Mouse (Mus musculus) CH12.LX (cell line): Measurements from ENCODE around the gene Adamts18. TPM values are rescaled to one million over a fixed set of nuclear protein-coding genes. Genes with fewer than 3 reads are reported as not detected.

Experiments used
- DNase-seq: peaks from one replicate; pipeline ENCODE4 v3.0.0-alpha.2; 2013; ENCODE audit errors: extremely low read depth
- H3K27ac ChIP-seq: 2 replicates; pipeline ENCODE4 v1.5.1; 2012; ENCODE audit warnings: low read depth, mild to moderate bottlenecking, control low read depth, moderate library complexity; ENCODE audit not compliant: insufficient read depth
- H3K27me3 ChIP-seq: replicated peaks from 2 replicates; pipeline ENCODE3; 2012; ENCODE audit warnings: inconsistent platforms
- H3K36me3 ChIP-seq, 2 experiments: replicated peaks in 1 of 2; 2 replicates each; pipeline versions ENCODE3 to v1.6.1; 2012; ENCODE audit warnings: inconsistent platforms in 1 of 2, low read length in 1 of 2, mild to moderate bottlenecking in 1 of 2, mixed read lengths in 1 of 2, moderate library complexity in 1 of 2; ENCODE audit not compliant: control insufficient read depth in 1 of 2, insufficient read depth in 1 of 2
- H3K4me1 ChIP-seq, 2 experiments: 2 replicates each; pipeline ENCODE4 v1.6.1; 2012; ENCODE audit warnings: inconsistent platforms in 1 of 2, moderate library complexity in 1 of 2; ENCODE audit not compliant: insufficient read depth in 2 of 2, control insufficient read depth in 1 of 2
- H3K4me2 ChIP-seq: 2 replicates; pipeline ENCODE4 v1.6.1; 2012; ENCODE audit warnings: low read depth, mild to moderate bottlenecking, control low read depth; ENCODE audit not compliant: poor library complexity, insufficient read depth, severe bottlenecking
- H3K4me3 ChIP-seq, 3 experiments: fragments of 150-350 bp in 1 of 3; sonication (generic) in 1 of 3; replicated peaks in 1 of 3; 2 replicates each; pipeline versions ENCODE3 to v1.5.1; 2011 to 2012; ENCODE audit warnings: low read depth in 2 of 3, low read length in 2 of 3, mild to moderate bottlenecking in 2 of 3, moderate library complexity in 2 of 3, control low read depth in 1 of 3, improper control_type of control experiment in 1 of 3, inconsistent platforms in 1 of 3, mixed read lengths in 1 of 3; ENCODE audit not compliant: poor library complexity in 1 of 3
- H3K79me2 ChIP-seq: replicated peaks from 2 replicates; pipeline ENCODE4 v1.6.1; 2012; ENCODE audit warnings: mild to moderate bottlenecking, moderate library complexity; ENCODE audit not compliant: control insufficient read depth, poor library complexity, insufficient read depth, severe bottlenecking; ENCODE audit errors: extremely low read depth
- H3K9ac ChIP-seq: 2 replicates; pipeline ENCODE4 v1.6.1; 2012; ENCODE audit warnings: low read depth, mild to moderate bottlenecking, control low read depth, moderate library complexity; ENCODE audit not compliant: insufficient read depth
- H3K9me3 ChIP-seq: replicated peaks from 2 replicates; pipeline ENCODE3; 2012; ENCODE audit warnings: low read length, inconsistent platforms, mixed read lengths
- CHD1 ChIP-seq: IDR thresholded peaks from 2 replicates; pipeline ENCODE4 v1.6.1; 2012; ENCODE audit warnings: low read depth, low read length, improper control_type of control experiment, inconsistent platforms
- CHD2 ChIP-seq: IDR thresholded peaks from 2 replicates; pipeline ENCODE4 v1.6.1; 2011; ENCODE audit warnings: low read length, improper control_type of control experiment
- CTCF ChIP-seq, 2 experiments: IDR thresholded peaks in 1 of 2; conservative IDR thresholded peaks in 1 of 2; 2 replicates each; pipeline ENCODE4 v1.5.1; 2011 to 2012; ENCODE audit warnings: low read depth in 2 of 2, low read length in 2 of 2, improper control_type of control experiment in 1 of 2, inconsistent platforms in 1 of 2, mild to moderate bottlenecking in 1 of 2, moderate library complexity in 1 of 2
- E2F4 ChIP-seq: IDR thresholded peaks from 2 replicates; pipeline ENCODE4 v1.6.1; 2011; ENCODE audit warnings: low read depth, low read length, improper control_type of control experiment; ENCODE audit not compliant: insufficient replicate concordance
- ELF1 ChIP-seq: IDR thresholded peaks from 2 replicates; pipeline ENCODE4 v1.6.1; 2014; ENCODE audit warnings: low read depth, mild to moderate bottlenecking, inconsistent platforms, low read length, improper control_type of control experiment
- EP300 ChIP-seq: IDR thresholded peaks from 2 replicates; pipeline ENCODE4 v1.6.1; 2011; ENCODE audit warnings: low read length, improper control_type of control experiment
- GABPA ChIP-seq: IDR thresholded peaks from 2 replicates; pipeline ENCODE4 v1.6.1; 2012; ENCODE audit warnings: low read depth, low read length, improper control_type of control experiment, inconsistent platforms; ENCODE audit not compliant: insufficient replicate concordance
- JUN ChIP-seq: IDR thresholded peaks from 2 replicates; pipeline ENCODE4 v1.6.1; 2011; ENCODE audit warnings: low read depth, mild to moderate bottlenecking, low read length, improper control_type of control experiment, moderate library complexity; ENCODE audit not compliant: insufficient read depth
- JUND ChIP-seq: conservative IDR thresholded peaks from 2 replicates; pipeline ENCODE4 v1.6.1; 2011; ENCODE audit warnings: low read depth, low read length, improper control_type of control experiment
- KAT2A ChIP-seq: IDR thresholded peaks from 2 replicates; pipeline ENCODE4 v1.6.1; 2012; ENCODE audit warnings: low read length, improper control_type of control experiment, inconsistent platforms; ENCODE audit not compliant: insufficient replicate concordance
- MAFK ChIP-seq: IDR thresholded peaks from 2 replicates; pipeline ENCODE4 v1.6.1; 2011; ENCODE audit warnings: low read length, improper control_type of control experiment; ENCODE audit not compliant: insufficient replicate concordance
- MAX ChIP-seq: IDR thresholded peaks from 2 replicates; pipeline ENCODE4 v1.6.1; 2011; ENCODE audit warnings: low read length, improper control_type of control experiment
- MEF2A ChIP-seq: IDR thresholded peaks from 2 replicates; pipeline ENCODE4 v1.6.1; 2014; ENCODE audit warnings: low read depth, mild to moderate bottlenecking, inconsistent platforms, low read length, improper control_type of control experiment, borderline replicate concordance
- NELFE ChIP-seq: IDR thresholded peaks from 2 replicates; pipeline ENCODE4 v1.6.1; 2011; ENCODE audit warnings: low read depth, low read length, improper control_type of control experiment
- NRF1 ChIP-seq: IDR thresholded peaks from 2 replicates; pipeline ENCODE4 v1.6.1; 2014; ENCODE audit warnings: low read depth, mild to moderate bottlenecking, inconsistent platforms, low read length, improper control_type of control experiment, moderate library complexity
- RAD21 ChIP-seq: IDR thresholded peaks from 2 replicates; pipeline ENCODE4 v1.6.1; 2011; ENCODE audit warnings: low read depth, mild to moderate bottlenecking, low read length, improper control_type of control experiment, moderate library complexity
- SIN3A ChIP-seq: IDR thresholded peaks from 2 replicates; pipeline ENCODE4 v1.6.1; 2012; ENCODE audit warnings: low read length, improper control_type of control experiment, inconsistent platforms
- SMC3 ChIP-seq: IDR thresholded peaks from 2 replicates; pipeline ENCODE4 v1.6.1; 2011; ENCODE audit warnings: low read depth, low read length, improper control_type of control experiment
- TBP ChIP-seq: conservative IDR thresholded peaks from 2 replicates; pipeline ENCODE4 v1.6.1; 2011; ENCODE audit warnings: low read depth, low read length, improper control_type of control experiment
- TCF12 ChIP-seq: IDR thresholded peaks from 2 replicates; pipeline ENCODE4 v1.6.1; 2014; ENCODE audit warnings: low read depth, mild to moderate bottlenecking, inconsistent platforms, low read length, improper control_type of control experiment
- USF1 ChIP-seq: IDR thresholded peaks from 2 replicates; pipeline ENCODE4 v1.6.1; 2014; ENCODE audit warnings: low read depth, mild to moderate bottlenecking, inconsistent platforms, low read length, improper control_type of control experiment
- ZC3H11A ChIP-seq: IDR thresholded peaks from 2 replicates; pipeline ENCODE4 v1.6.1; 2012; ENCODE audit warnings: low read depth, mild to moderate bottlenecking, inconsistent platforms, low read length, improper control_type of control experiment
- ZMIZ1 ChIP-seq: IDR thresholded peaks from 2 replicates; pipeline ENCODE4 v1.6.1; 2012; ENCODE audit warnings: low read depth, mild to moderate bottlenecking, inconsistent platforms, low read length, improper control_type of control experiment
- ZNF384 ChIP-seq: IDR thresholded peaks from 2 replicates; pipeline ENCODE4 v1.6.1; 2012; ENCODE audit warnings: low read depth, low read length, improper control_type of control experiment, inconsistent platforms
- dilution Hi-C: fragments of 300-500 bp; cut with MboI; formaldehyde crosslinking; loops from 2 replicates; pipeline ENCODE4 v1.14.3; 2020; ENCODE audit warnings: low sequenced_read_pairs; ENCODE audit not compliant: extremely low pct_unique_long_range_greater_than_20kb, extremely low pct_ligation_motif_present
- in situ Hi-C: fragments of 300-500 bp; cut with MboI; formaldehyde crosslinking; loops from 3 replicates; pipeline ENCODE4 v1.14.3; 2019; ENCODE audit warnings: low sequenced_read_pairs, low pct_ligation_motif_present, low pct_unique_long_range_greater_than_20kb, mixed read lengths
- polyA plus RNA-seq: library from polyadenylated mRNA; unstranded; fragments of >175 nt; gene quantifications from 2 replicates; pipeline ENCODE4 v1.2.1, GENCODE M21; 2012; ENCODE audit warnings: low read depth; ENCODE audit not compliant: insufficient read length
- total RNA-seq, 2 experiments: library from RNA; depleted of rRNA; stranded (reverse); fragments of 300-350 nt in 1 of 2; fragments of >200 nt in 1 of 2; gene quantifications; 2 replicates each; pipeline ENCODE4 v1.2.3; 2012 to 2014

The Adamts18 gene
- total and polyA plus RNA-seq, 3 experiments = not detected

- Histone ChIP-seq H3K9me3 (peaks cover 76% of the 10 kb centered on the region), H3K4me3 (no peak overlapping the region), H3K4me2 (no peak overlapping the region), H3K4me1 (no peaks in the 10 kb centered on the region), H3K27me3 (no peaks in the 10 kb centered on the region), H3K9ac (no peak overlapping the region), H3K27ac (no peak overlapping the region), H3K36me3 (no peaks in the 10 kb centered on the region), H3K79me2 (no peaks in the 10 kb centered on the region)
- TF ChIP-seq JUND = no peak
- TF ChIP-seq MAFK = no peak
- no peak for TF ChIP-seq SMC3
- no peak for TF ChIP-seq CTCF (conservative IDR thresholded peaks at IDR 0.05 in 1 of 2, IDR thresholded peaks at IDR 0.05 in 1 of 2; ENCODE audit: low read depth in 2 of 2, low read length in 2 of 2)
- no peak for TF ChIP-seq CHD1
- no peak for TF ChIP-seq EP300
- TF ChIP-seq ZNF384 = no peak
- no peak for TF ChIP-seq NELFE
- TF ChIP-seq TBP = no peak
- no peak for TF ChIP-seq ELF1
- TF ChIP-seq USF1 = no peak
- TF ChIP-seq MEF2A = no peak
- TF ChIP-seq NRF1 = no peak
- no peak for TF ChIP-seq SIN3A
- TF ChIP-seq CHD2 = no peak
- no peak for TF ChIP-seq GABPA
- no peak for TF ChIP-seq MAX
- TF ChIP-seq ZMIZ1 = no peak
- no peak for TF ChIP-seq KAT2A
- TF ChIP-seq RAD21 = no peak
- dilution Hi-C loops = no loop called here
- in situ Hi-C loops = no loop called here
- DNase-seq = no peak
These were observed 6.2 kb upstream of the Adamts18 start for GRCm38 (mm10) chr8:113854622-113855293.

DNA sequence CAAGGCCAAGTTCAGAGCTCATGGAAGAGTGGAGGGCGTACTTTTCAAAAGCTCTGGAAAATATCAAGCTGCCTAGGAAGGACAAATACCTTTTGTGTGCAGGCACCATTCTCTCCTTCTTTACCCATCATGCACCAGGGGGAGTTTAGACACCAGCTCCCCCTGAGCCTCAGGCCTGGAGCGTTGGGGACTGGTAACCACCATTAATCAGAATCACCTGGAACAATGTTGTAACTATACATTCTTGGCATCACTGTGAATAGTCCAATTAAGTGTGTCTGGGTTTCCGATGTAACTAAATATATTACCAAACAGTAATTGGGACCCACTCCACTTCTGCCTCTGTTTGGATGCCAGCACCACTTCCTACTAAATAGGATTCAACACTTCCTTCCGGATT lies 5.2 kb upstream of the Adamts18 start:
- no peak overlapping the region for H3K27ac ChIP-seq
- no peak overlapping the region for H3K9ac ChIP-seq
- H3K27me3 ChIP-seq = no peaks in the 10 kb centered on the region
- DNase-seq = no peak
- in situ Hi-C loops = no loop called here
- no peaks in the 10 kb centered on the region for H3K4me1 ChIP-seq
- dilution Hi-C loops = no loop called here
- H3K9me3 ChIP-seq = peaks cover 81% of the 10 kb centered on the region
- no peak overlapping the region for H3K4me2 ChIP-seq
- no peak for TF ChIP-seq ZMIZ1
- TF ChIP-seq CTCF (conservative IDR thresholded peaks at IDR 0.05 in 1 of 2, IDR thresholded peaks at IDR 0.05 in 1 of 2; ENCODE audit: low read depth in 2 of 2, low read length in 2 of 2) = no peak
- no peak for TF ChIP-seq ELF1
- no peak for TF ChIP-seq TBP
- no peak for TF ChIP-seq TCF12
- no peak for TF ChIP-seq JUN
- TF ChIP-seq JUND = no peak
- no peak for TF ChIP-seq ZNF384
- TF ChIP-seq SIN3A = no peak
- TF ChIP-seq E2F4 = no peak
- TF ChIP-seq RAD21 = no peak
- no peak for TF ChIP-seq ZC3H11A
- TF ChIP-seq EP300 = no peak
- no peaks in the 10 kb centered on the region for H3K36me3 ChIP-seq
- no peaks in the 10 kb centered on the region for H3K79me2 ChIP-seq
- no peak overlapping the region for H3K4me3 ChIP-seq
